Mouse (Mus musculus) stomach, postnatal 0 days (tissue): ENCODE measurements around the gene Ttll6. TPM values are rescaled to one million over a fixed set of nuclear protein-coding genes. Genes with fewer than 3 reads are reported as not detected.
"Not testable (repeated sequence)": the region's sequence is repeated elsewhere in the genome, so short reads cannot be mapped to it uniquely, and the experiment has no call there.

Experiments
- ATAC-seq: fragments of 200-750 bp; cut with Nextera tagmentation; 2 replicates; pipeline ENCODE4 v1.8.0; 2017; ENCODE audit not compliant: low FRiP score, low TSS enrichment
- DNase-seq: peaks from one replicate; pipeline ENCODE4 v3.0.0-alpha.2; 2016; ENCODE audit warnings: low spot score
- H3K27ac ChIP-seq: fragments of 300-500 bp; sonication (generic); replicated peaks from 2 replicates; pipeline ENCODE4 v1.5.1; 2014; ENCODE audit warnings: mild to moderate bottlenecking, control low read depth
- H3K27me3 ChIP-seq: fragments of 300-500 bp; sonication (generic); 2 replicates; pipeline ENCODE4 v1.6.1; 2014; ENCODE audit warnings: low read length; ENCODE audit not compliant: control insufficient read depth, insufficient read depth
- H3K36me3 ChIP-seq: fragments of 300-500 bp; sonication (generic); 2 replicates; pipeline ENCODE4 v1.6.1; 2014; ENCODE audit warnings: low read length, mixed read lengths; ENCODE audit not compliant: control insufficient read depth, insufficient read depth
- H3K4me1 ChIP-seq: fragments of 300-500 bp; sonication (generic); replicated peaks from 2 replicates; pipeline ENCODE4 v1.6.1; 2014; ENCODE audit warnings: antibody characterized with exemption; ENCODE audit not compliant: control insufficient read depth, insufficient read depth
- H3K4me2 ChIP-seq: fragments of 300-500 bp; sonication (generic); replicated peaks from 2 replicates; pipeline ENCODE4 v1.6.1; 2014; ENCODE audit warnings: low read depth, mild to moderate bottlenecking, control low read depth, moderate library complexity
- H3K4me3 ChIP-seq: fragments of 300-500 bp; sonication (generic); 2 replicates; pipeline ENCODE4 v1.5.1; 2014; ENCODE audit warnings: low read depth, low read length, control low read depth
- H3K9ac ChIP-seq: fragments of 300-500 bp; sonication (generic); 2 replicates; pipeline ENCODE4 v1.6.1; 2014; ENCODE audit warnings: mild to moderate bottlenecking, low read length, control low read depth, mixed read lengths
- H3K9me3 ChIP-seq: fragments of 300-500 bp; sonication (generic); 2 replicates; pipeline ENCODE4 v1.6.1; 2016; ENCODE audit warnings: low read length; ENCODE audit not compliant: control insufficient read depth
- CTCF ChIP-seq: IDR thresholded peaks from 2 replicates; pipeline ENCODE4 v1.5.1; 2016; ENCODE audit warnings: antibody characterized with exemption, low read depth, mild to moderate bottlenecking, moderate library complexity
- EP300 ChIP-seq: optimal IDR thresholded peaks from 2 replicates; pipeline ENCODE3; 2016; ENCODE audit warnings: antibody characterized with exemption
- WGBS: fragments of 180-500 bp; shearing (Covaris S2); extraction: QIAGEN DNeasy Blood & Tissue Kit; methylation state at CpG from one replicate; pipeline ENCODE4 v1.1.7; 2014; 5-methylcytosine and 5-hydroxymethylcytosine counted together
- polyA plus RNA-seq: library from polyadenylated mRNA; unstranded; fragments of >200 nt; fragmentation: Nextera tagmentation; extraction: Ambion mirVana; gene quantifications from 2 replicates; pipeline ENCODE4 v1.2.1, GENCODE M21; 2015

The Ttll6 gene
- polyA plus RNA-seq, 1 experiment from 2014 or later = 0.12 TPM

DNA sequence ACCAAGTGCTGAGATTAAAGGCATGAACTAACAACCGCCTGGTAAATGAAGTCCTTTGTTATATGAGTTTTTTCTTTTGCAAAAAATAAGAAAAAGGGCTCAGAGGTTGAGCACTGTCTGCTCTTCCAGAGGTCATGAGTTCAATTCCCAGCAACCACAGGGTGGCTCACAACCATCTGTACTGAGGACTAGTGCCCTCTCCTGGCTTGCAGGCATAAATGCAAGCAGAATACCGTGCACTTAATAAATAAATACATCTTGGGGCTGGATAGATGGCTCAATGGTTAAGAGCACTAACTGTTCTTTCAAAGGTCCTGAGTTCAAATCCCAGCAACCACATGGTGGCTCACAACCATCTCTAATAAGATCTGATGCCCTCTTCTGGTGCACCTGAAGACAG, 22.6 kb upstream of the Ttll6 start:
- not testable (repeated sequence) for H3K27ac ChIP-seq, ATAC-seq, H3K36me3 ChIP-seq, H3K27me3 ChIP-seq, H3K4me2 ChIP-seq, H3K4me1 ChIP-seq, DNase-seq, H3K4me3 ChIP-seq, H3K9me3 ChIP-seq, H3K9ac ChIP-seq
- peak; percentile 33 for TF ChIP-seq CTCF
- 57% methylated on average over 2 of the region's 2 CpGs for WGBS

DNA sequence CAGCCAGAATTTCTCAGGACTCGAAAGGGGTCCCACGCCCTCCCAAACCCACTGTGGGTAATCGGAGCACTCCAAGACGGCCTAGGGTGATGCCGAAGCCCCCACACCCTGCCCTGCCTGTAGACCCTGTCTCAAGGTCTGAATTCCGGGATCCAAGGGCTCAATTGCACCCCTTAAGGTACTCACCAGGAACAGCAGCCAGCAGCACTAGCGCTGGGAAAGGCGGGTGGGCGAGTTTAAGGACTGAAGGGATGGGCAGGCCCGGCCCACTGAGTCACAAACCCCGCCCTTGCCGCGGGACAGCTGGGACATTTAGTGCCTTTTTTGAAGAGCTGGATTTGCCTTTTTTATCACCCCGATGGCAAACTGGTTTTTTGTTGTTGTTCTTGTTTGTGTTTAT, 21.8 kb upstream of the Ttll6 start, which contains the start of gene Calcoco2:
Gene Calcoco2, minus strand, starts transcription at position 214 of the 400 bp plus-strand sequence.
- Histone ChIP-seq H3K4me1 (no peaks in the 10 kb centered on the region), H3K4me3 (no peak within 1 kb of the TSS), H3K4me2 (no peak within 1 kb of the TSS), H3K27me3 (no peaks in the 10 kb centered on the region), H3K9me3 (no peaks in the 10 kb centered on the region), H3K9ac (no peak within 1 kb of the TSS), H3K36me3 (no peaks in the 10 kb centered on the region), H3K27ac (no peak within 1 kb of the TSS)
- DNase-seq = no peak
- 47% methylated on average over 14 of the region's 14 CpGs for WGBS
- TF ChIP-seq CTCF (0 out of 2 replicates have a peak, but pooled peaks have one; percentile 21), EP300 (no peak)
- no peak for ATAC-seq

DNA sequence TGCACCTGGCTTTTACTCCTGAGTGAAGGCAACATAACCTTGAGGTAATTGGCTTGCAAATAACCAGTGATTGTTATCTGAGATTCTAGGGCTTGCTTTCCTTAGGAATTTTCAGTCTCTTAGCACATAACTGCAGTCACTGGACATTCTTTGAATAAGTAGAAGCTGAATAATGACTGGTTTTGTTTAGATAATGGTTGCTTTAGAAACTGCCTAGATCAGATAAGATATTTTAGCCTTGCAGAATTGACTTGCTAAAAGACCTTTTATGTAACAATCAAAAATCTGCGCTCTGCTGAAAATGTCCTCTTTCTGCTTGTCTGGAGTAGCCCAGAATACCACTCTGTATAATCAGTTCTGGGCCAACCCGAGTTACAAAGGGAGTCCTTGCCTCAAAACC, 19.5 kb upstream of the Ttll6 start:
- no peaks in the 10 kb centered on the region for H3K9me3 ChIP-seq
- no peak overlapping the region for H3K4me2 ChIP-seq
- 32% methylated on average over 2 of the region's 2 CpGs for WGBS
- no peaks in the 10 kb centered on the region for H3K4me1 ChIP-seq
- ATAC-seq (no peak), DNase-seq (no peak)
- H3K9ac ChIP-seq = no peak overlapping the region
- H3K27ac ChIP-seq = no peak overlapping the region
- H3K36me3 ChIP-seq = no peaks in the 10 kb centered on the region
- H3K27me3 ChIP-seq = no peaks in the 10 kb centered on the region
- TF ChIP-seq CTCF (no peak), EP300 (no peak)
- no peak overlapping the region for H3K4me3 ChIP-seq

DNA sequence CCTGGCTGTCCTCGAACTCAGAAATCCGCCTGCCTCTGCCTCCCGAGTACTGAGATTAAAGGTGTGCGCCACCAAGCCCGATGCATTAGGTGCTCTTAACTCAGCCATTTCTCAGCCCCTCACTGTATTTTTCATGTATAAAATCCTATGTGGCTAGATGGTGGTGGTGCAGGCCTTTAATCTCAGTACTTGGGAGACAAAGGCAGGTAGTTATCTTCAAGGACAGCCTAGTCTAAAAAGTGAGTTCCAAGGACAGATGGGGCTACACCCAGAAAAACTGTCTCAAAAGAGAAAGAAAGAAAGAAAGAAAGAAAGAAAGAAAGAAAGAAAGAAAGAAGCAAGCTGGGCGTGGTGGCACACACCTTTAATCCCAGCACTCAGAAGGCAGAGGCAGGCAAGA, 18.2 kb upstream of the Ttll6 start:
- H3K36me3 ChIP-seq = no peaks in the 10 kb centered on the region
- WGBS = 89% methylated on average over 6 of the region's 6 CpGs
- H3K9me3 ChIP-seq = no peaks in the 10 kb centered on the region
- H3K9ac ChIP-seq = no peak overlapping the region
- no peak for TF ChIP-seq EP300
- no peak for TF ChIP-seq CTCF
- H3K27me3 ChIP-seq = no peaks in the 10 kb centered on the region
- no peaks in the 10 kb centered on the region for H3K4me1 ChIP-seq
- H3K4me2 ChIP-seq = no peak overlapping the region
- no peak overlapping the region for H3K4me3 ChIP-seq
- no peak overlapping the region for H3K27ac ChIP-seq
- DNase-seq = no peak
- no peak for ATAC-seq

DNA sequence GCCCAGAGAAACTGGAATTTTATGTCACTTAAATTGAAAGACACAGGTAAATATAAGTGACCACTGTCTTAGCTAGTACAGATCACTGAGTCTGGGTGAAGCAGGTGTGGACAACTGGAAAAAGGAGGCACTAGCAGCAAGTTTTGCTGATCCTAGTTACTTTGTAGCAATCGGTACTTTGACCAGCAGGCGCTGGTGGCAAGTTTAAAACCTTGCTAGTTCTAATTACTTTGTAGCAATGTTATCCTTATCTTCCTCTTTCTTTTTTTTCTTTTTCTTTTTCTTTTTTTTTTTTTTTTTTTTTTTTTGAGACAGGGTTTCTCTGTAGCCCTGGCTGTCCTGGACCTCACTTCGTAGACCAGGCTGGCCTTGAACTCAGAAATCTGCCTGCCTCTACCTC, 17.5 kb upstream of the Ttll6 start:
- WGBS = 91% methylated on average over 3 of the region's 3 CpGs
- Histone ChIP-seq H3K9ac (no peak overlapping the region), H3K4me3 (no peak overlapping the region), H3K4me1 (no peaks in the 10 kb centered on the region), H3K27me3 (no peaks in the 10 kb centered on the region), H3K4me2 (no peak overlapping the region), H3K36me3 (no peaks in the 10 kb centered on the region), H3K9me3 (no peaks in the 10 kb centered on the region), H3K27ac (no peak overlapping the region)
- no peak for DNase-seq
- ATAC-seq = no peak
- TF ChIP-seq EP300 = no peak
- no peak for TF ChIP-seq CTCF

DNA sequence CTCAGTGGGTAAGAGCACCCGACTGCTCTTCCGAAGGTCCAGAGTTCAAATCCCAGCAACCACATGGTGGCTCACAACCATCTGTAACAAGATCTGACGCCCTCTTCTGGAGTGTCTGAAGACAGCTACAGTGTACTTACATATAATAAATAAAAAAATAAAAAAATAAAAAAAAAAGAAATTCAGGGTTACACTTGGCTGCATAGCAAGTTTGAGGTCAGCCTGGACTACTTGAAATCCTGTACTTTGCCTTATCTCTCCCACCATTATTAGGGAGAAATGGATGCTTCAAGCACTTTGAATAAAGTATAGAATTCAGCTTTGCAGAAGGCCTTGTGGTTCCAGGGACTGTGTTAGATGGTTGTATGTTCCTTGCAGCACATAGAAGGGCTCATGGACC, 16.7 kb upstream of the Ttll6 start:
- H3K4me3 ChIP-seq, H3K9ac ChIP-seq, H3K27me3 ChIP-seq, H3K4me1 ChIP-seq, H3K4me2 ChIP-seq, ATAC-seq, H3K36me3 ChIP-seq, H3K9me3 ChIP-seq, H3K27ac ChIP-seq, DNase-seq: not testable (repeated sequence)
- WGBS = 74% methylated on average over 3 of the region's 3 CpGs
